Mouse (Mus musculus): Measurements from ENCODE around the gene Elk1. TPM values are rescaled to one million over a fixed set of nuclear protein-coding genes. Genes with fewer than 3 reads are reported as not detected.

Gene Elk1
- 14.2 and 14.5 TPM in 2 replicates for total RNA-seq (2023)

GRCm38 (mm10) chrX:20950191-20950880 is at the start of gene Elk1:
Elk1 (minus strand) TSS chrX:20950608.

GRCm38 (mm10) chrX:20961477-20962378 is 11.3 kb upstream of the Elk1 start, which contains the start of gene Uxt:
Uxt (minus strand) TSS chrX:20962017.

GRCm38 (mm10) chrX:20931364-20931763 is 19.0 kb downstream of the Elk1 start, which contains the start of gene Cfp:
Cfp (minus strand) TSS chrX:20931555.

GRCm38 (mm10) chrX:20920844-20921364 is 29.5 kb downstream of the Elk1 start, which contains the start of gene Syn1:
Syn1 (minus strand) TSS chrX:20921004.

Other genes with a start within 250 kb of the Elk1 start
- gene Usp11, start 246.7 kb downstream of the Elk1 start, total RNA-seq (2023): 4.4 and 5.4 TPM in 2 replicates
- gene Araf, start 152.8 kb downstream of the Elk1 start, total RNA-seq (2023): 55.6 and 74.8 TPM in 2 replicates
- gene Timp1, start 80.4 kb downstream of the Elk1 start, total RNA-seq (2023): not detected in 2 replicates
- 2.3 and 3.1 TPM in 2 replicates for gene Syn1, start 29.6 kb downstream of the Elk1 start, total RNA-seq (2023)
- 243 and 259 TPM in 2 replicates for gene Cfp, start 19.1 kb downstream of the Elk1 start, total RNA-seq (2023)
- 27.9 and 31.6 TPM in 2 replicates for gene Uxt, start 11.4 kb upstream of the Elk1 start, total RNA-seq (2023)
- 8.9 and 12.8 TPM in 2 replicates for gene Zfp182, start 111.7 kb upstream of the Elk1 start, total RNA-seq (2023)
- not detected in 2 replicates for gene Spaca5, start 117.8 kb upstream of the Elk1 start, total RNA-seq (2023)
- gene Zfp300, start 138.9 kb upstream of the Elk1 start, total RNA-seq (2023): not detected in 2 replicates
- gene Ssxa1, start 165.2 kb upstream of the Elk1 start, total RNA-seq (2023): not detected in 2 replicates
- not detected in 2 replicates for gene Gm21876, start 225.0 kb upstream of the Elk1 start, total RNA-seq (2023)

All from neutrophil, adult 65 days (primary cell).